Mouse (Mus musculus) gastrocnemius, postnatal 36 days (tissue): ENCODE results near the gene Oard1. TPM values are rescaled to one million over a fixed set of nuclear protein-coding genes. Genes with fewer than 3 reads are reported as not detected.

ENCODE experiments used
- DNase-seq, 2 experiments: peaks; one replicate each; pipeline ENCODE4 v3.0.0; 2022
- intact Hi-C: fragments of 180-260 bp; cut with DNase I; formaldehyde crosslinking; loops from one replicate; pipeline ENCODE4 v1.15.1; 2025
- total RNA-seq, 2 experiments: library from RNA; stranded (reverse); gene quantifications; 2 replicates each; pipeline ENCODE4 v1.2.3; 2021

Gene Oard1
- total RNA-seq, 2 experiments from 2014 or later = 9.2 to 10.6 TPM

- DNase-seq = no peak
- intact Hi-C loops = no loop called here
Measured at GRCm38 (mm10) chr17:48433006-48433655, 23.3 kb downstream of the Oard1 start.

GRCm38 (mm10) chr17:48433689-48434330, 24.0 kb downstream of the Oard1 start:
- DNase-seq = no peak
- intact Hi-C loops = no loop called here

GRCm38 (mm10) chr17:48434479-48434878, 24.7 kb downstream of the Oard1 start:
- intact Hi-C loops = no loop called here
- DNase-seq = no peak

DNA sequence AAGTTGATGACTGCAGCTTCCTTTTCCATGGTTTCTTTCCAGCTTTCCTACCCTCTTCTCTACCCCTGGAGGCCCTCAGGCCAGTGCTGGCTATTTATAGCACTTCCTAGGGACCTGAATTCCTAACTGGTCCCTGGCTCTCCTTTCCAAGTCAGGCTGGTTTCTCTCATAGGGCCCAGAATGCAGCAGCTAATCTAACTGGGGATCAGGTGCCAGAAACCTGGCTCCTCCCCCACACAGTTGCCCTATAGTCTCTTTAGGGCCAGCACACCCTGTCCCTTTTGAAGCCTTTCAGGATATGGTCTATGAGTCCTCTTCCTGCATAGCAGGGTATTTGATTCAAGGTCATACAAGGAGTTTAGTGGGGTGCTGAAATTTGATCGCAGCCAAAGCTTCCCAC, 26.7 kb downstream of the Oard1 start:
- DNase-seq = peak in 1 of 2 experiments; percentile 56
- intact Hi-C loops = no loop called here

DNA sequence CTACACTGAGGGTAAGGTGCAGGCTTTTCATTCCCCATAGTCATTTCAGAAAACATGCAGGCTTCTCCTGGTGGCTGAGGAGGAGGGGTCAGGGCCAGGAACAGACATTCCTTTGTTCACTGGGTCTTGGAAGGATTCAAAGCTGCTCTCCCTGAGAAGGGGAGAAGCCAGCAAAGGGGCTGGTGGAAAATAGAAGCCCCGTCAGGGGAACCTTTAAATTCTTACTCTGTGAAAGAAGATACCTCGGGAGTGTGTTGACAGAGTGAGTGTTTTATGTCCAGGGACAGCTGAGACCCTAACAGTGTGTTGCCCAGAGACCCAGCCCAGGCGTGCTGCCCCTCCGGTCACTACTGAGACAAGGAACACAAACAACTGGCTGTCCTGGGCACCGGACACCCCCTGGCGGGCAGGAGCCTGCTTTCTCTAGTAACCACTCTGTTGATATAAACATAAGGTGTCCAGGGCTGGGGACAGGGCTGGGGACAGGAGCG, 27.7 kb downstream of the Oard1 start:
- peak in 1 of 2 experiments; percentile 61 for DNase-seq

DNA sequence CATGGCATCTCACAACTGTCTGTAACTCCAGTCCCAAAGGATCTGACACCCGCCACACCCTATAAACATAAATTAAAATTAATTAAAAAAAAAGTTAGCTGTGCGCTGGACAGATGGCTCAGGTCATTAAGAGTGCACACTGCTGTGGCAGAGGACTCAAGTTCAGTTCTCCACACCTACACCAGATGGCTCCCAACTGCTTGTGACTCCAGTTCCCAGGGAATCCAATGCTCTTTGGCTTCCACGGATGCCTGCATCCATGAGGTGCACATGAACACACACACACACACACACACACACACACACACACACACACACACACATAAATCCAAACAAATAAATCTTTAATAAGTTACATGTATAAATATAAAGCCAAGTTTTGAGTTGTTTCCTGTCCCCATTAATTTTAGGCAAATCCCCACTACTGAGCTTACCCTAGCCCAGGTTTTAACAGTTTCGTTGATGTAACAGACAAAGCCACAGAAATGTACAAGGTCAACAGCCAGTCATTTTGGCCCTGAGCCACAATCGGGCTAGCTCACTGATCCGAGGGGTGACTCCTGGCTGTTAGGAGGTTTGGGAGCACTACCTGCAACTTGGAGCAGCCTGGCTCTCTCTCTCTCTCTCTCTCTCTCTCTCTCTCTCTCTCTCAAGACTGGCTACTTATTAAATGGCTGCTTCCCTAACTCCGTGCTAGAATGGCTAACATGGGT, 33.1 kb downstream of the Oard1 start:
- intact Hi-C loops = no loop called here

More for the DNA sequence above, 27.7 kb downstream of the Oard1 start:
- intact Hi-C loops = no loop called here

DNA sequence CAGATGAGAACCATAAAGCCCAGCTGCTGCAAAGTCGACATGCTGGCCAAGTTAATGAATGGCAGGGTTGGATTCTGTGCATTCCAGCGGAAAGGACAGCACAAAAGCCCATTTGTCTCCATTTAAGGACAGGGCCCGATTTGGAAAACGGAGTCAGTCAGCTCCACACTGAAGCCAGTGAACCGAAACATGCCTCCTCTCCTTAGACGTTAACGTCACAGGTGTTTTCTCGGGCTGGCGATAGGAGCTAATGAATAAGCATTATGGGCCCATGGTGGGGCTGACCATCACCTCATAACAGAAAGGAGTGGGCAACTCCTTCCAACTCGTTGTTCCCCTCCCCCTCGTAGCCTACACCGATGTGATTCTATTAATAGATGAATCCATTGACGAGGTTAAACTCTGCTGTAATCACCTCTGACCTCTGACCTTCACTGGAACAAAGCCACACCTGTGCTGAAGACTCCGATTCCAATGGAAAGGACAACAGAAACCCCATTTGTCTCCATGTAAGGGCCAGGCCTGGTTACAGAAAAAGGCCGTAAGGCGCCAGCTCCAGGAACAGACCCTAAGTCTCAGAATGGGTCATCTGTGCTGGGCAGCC, 33.8 kb downstream of the Oard1 start:
- no peak for DNase-seq
- intact Hi-C loops = no loop called here

More for the DNA sequence above, 33.1 kb downstream of the Oard1 start:
- no peak for DNase-seq

DNA sequence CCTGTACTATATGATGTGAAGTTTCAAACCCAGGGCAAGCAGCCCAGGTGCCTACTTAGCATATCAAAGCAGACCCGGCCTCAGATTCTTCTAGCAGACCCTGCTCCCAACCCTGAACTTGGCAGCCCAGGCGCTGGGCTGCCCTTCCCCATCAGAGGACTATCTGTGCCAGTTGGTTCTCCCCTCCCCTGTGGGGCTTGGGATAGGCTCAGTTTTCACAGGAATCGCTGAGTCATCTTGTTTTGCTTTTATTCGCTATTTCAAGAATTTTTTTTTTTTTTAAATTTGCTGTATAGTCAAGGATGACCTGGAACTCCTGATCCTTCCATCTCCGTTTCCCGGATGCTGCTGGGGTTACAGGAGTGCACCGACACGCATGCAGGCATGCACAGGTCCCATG, 37.9 kb downstream of the Oard1 start:
- intact Hi-C loops = no loop called here
- DNase-seq = no peak

GRCm38 (mm10) chr17:48450666-48451352, 41.0 kb downstream of the Oard1 start:
- DNase-seq = no peak
- intact Hi-C loops = loop anchor here (10.0 kb wide), 1 partner anchor 176 kb away; no protein-coding TSS in a partner anchor

- no peak for DNase-seq
- intact Hi-C loops = loop anchor here (10.0 kb wide), 1 partner anchor 177 kb away; no protein-coding TSS in a partner anchor
Measured at GRCm38 (mm10) chr17:48451353-48451675, 41.5 kb downstream of the Oard1 start, which contains the start of gene Tspo2. Gene Tspo2 (minus strand): TSS chr17:48451522.

DNA sequence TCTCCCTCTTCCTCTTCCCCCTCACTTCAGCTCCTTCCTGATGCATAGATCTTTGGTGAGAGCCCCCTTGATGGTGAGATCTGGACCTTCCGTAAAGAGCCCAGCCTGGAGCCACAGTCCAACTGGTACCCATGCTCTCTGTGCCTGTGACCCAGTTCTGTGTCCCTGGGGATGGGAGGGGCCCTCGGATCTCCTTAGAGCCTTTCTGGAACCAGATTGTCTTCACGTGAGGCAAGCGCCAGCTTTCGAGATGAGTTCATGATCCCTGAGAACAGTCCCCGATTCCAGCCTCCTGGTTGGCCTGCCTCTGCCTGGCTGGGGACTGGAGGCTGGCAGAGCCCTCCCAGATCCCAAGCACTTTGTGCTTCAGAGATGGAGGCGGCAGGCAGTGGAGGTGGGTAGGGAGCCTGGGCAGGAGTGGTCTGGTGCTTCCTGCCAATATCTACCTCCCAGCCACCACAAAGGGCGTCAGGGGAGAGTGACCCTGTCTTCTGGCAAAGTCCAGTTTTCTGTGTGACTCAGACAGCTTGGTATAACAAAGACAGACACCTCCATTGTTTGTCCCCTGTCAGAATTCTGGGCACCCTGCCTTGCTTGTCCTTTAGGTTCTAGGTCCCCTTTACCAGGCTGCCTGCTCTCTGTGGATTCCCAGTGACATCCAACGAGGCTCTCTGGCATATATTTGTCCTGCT, 42.1 kb downstream of the Oard1 start:
- no peak for DNase-seq
- intact Hi-C loops = loop anchor here (10.0 kb wide), 1 partner anchor 177 kb away; no protein-coding TSS in a partner anchor

DNA sequence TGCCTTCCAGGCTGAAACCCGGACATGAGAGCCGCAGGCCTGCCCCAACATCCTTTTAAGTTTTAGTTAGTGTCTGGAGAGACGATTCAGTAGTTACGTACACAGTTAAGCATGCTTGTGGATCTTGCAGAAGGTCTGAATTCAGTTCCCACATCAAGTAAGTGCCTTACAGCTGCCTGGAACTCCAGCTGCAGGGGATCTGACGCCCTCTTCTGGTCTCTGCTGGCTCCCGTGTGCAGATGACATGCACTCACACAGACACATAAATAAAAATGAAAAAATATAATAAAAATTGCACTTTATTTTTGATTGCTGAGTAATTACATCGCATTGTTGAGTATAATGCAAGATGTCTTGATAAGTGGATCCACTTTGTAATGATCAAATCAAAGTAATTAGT, 43.7 kb downstream of the Oard1 start:
- intact Hi-C loops = loop anchor here (10.0 kb wide), 1 partner anchor 179 kb away; no protein-coding TSS in a partner anchor
- DNase-seq = no peak

DNA sequence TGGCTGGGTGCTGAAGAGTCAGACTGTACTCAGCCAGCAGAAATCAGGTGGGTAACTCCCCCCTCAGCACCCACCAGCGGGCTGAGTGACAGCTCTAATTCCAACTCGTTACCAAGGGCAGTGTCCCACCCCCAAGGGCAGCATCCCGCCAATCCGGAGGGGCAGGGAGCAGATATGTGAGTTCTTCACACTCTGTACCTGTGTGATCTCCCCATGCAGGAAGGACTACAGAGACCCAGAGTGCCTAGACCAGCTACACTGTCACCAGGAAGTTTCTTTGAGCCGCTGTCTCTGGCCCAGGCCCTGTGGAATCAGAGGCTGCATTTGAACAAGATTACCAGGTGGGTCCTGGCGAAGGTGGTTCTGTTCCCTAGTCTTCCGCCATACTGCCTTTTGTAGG, 44.4 kb downstream of the Oard1 start:
- intact Hi-C loops = loop anchor here (10.0 kb wide), 1 partner anchor 179 kb away; no protein-coding TSS in a partner anchor
- DNase-seq = no peak

- intact Hi-C loops = loop anchor here (10.0 kb wide), 1 partner anchor 180 kb away; no protein-coding TSS in a partner anchor
- no peak for DNase-seq
Measured at GRCm38 (mm10) chr17:48454688-48455087, 44.9 kb downstream of the Oard1 start, which contains the start of gene Unc5cl. Gene Unc5cl (plus strand): TSS chr17:48454901.

DNA sequence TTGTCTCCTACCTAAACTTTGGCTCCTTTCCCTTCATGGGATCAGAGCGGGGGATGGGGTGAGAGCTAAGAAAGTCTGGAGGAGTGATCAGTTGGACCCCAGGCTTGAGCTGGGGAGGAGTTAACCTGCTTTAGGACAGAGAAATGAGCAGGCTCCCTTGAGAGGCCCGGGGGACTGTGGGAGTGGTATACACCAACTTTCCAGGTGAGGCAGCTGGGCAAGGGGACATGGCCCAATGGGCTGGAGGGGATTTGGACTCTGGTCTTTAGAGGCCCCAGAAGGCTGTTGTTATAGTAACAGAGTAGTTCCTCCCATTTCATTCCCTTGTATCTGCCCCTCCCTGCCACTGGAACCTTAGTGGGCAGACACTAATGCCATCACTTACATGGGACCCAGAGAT, 46.1 kb downstream of the Oard1 start:
- intact Hi-C loops = loop anchor here (10.0 kb wide), 1 partner anchor 181 kb away; no protein-coding TSS in a partner anchor
- no peak for DNase-seq

- intact Hi-C loops = loop anchor here (10.0 kb wide), 1 partner anchor 183 kb away; no protein-coding TSS in a partner anchor
- DNase-seq = no peak
Measured at GRCm38 (mm10) chr17:48457971-48458653, 48.3 kb downstream of the Oard1 start.

DNA sequence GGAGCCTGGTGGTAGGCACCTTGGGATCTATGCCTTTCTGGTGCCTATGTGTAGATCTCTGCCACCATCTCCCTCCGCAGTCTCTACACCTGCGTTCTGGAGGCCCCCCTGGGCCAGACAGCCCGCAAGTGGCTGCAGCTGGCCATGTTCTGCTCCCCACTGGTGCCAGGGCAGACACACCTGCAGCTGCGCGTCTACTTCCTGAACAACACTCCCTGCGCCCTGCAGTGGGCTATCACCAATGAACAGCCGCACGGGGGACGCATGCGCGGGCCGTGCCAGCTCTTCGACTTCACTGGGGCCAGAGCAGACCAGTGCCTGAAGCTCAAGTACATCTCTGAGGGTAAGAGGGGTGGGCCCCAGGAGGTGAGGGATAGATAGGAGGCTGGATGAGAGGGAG, 52.3 kb downstream of the Oard1 start:
- DNase-seq = no peak
- intact Hi-C loops = loop anchor here (10.0 kb wide), 1 partner anchor 723 kb away; no protein-coding TSS in a partner anchor

GRCm38 (mm10) chr17:48463391-48463790, 53.6 kb downstream of the Oard1 start:
- intact Hi-C loops = loop anchor here (10.0 kb wide), 1 partner anchor 721 kb away; no protein-coding TSS in a partner anchor
- DNase-seq = no peak
